Mouse (Mus musculus) T-helper 1 cell (primary cell): Measurements from ENCODE around the gene Kcna10.

ENCODE experiments used
- in situ Hi-C: fragments of 300-600 bp; cut with MboI, MseI; formaldehyde crosslinking; loops from one replicate; pipeline ENCODE4 v1.15.1; 2025; ENCODE audit warnings: high pct_unique_total_duplicates

The Kcna10 gene

DNA sequence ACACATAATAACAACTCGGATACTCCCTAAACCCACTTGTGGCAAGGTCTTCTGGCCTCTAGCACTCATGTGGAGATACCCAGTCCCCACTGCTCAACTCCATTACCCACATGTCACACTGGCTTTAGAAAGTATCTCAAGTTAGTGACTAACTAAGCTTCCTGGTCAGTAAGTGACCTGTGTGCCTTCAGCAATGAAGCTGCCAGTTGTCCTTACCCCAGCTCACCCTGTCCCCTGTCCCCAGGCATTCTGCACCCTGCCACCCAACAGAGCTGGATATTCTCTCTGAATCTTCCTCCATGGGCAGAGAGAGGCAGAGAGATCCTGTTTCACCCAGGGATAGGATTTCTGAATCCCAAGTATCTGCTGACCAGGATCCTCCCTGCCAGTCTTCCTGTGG lies at the start of gene Kcna10:
Gene Kcna10, plus strand, starts transcription at position 301 of the 400 bp plus-strand sequence.
- in situ Hi-C loops = no loop called here

DNA sequence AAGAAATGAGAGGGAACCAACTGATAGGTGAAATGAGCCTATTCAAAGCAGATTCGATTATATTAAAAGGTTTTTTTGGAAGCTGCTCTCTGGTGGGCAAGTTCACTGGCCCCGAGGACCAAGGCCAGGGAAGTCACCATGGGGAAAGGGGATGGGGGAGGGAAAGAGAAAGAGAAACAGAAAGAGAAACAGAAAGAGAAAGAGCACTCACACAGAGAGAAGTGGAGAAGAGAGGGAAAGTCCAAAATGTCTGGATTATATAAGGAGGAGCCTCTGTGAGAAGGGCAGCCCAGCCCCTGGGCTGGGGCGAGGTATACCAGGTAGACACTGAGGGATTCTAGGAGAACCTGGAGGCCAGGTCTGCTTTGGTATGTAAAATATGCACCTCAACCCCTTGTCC lies 48.4 kb upstream of the Kcna10 start:
- in situ Hi-C loops = no loop called here

GRCm38 (mm10) chr3:107147126-107147525 lies 35.7 kb upstream of the Kcna10 start:
- in situ Hi-C loops = no loop called here

DNA sequence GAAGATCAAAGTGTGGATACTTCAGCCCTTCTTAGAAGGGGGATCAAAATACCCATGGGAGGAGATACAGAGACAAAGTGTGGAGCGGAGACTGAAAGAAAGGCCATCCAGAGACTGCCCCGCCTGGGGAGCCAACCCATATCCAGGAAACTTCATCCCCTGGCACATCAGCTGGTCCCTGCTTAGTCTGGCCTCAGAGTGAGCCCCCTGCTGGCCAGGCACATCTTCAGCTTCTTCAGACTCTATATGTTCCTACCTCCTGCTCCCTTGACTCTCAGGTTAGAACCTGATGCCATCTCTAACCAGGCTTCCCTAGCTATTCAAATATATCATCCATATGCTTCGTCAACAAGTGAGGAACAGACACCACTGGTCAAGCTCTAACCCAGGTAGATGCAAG lies 33.9 kb upstream of the Kcna10 start:
- in situ Hi-C loops = no loop called here

DNA sequence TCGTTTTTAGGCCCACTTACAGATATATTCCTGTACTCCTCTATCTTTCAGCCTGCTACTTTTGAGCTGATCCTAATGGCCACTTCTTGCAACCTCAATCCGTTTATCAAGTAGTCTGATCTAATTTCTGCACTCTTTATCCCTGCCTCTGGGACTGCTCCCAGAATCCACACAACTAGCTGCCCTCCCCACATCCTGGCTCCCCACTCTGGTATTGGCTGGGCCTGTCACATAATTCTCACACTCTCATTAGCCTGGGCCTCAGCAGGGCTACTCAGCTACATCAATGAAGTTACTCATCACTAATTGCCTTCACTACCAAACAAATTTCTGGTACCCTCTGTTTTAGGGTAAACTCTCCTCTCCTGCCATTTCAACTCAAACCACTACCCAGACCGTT lies 32.4 kb upstream of the Kcna10 start:
- in situ Hi-C loops = loop anchor here (5.0 kb wide), 2 partner anchors 38 to 213 kb away; no protein-coding TSS in a partner anchor

DNA sequence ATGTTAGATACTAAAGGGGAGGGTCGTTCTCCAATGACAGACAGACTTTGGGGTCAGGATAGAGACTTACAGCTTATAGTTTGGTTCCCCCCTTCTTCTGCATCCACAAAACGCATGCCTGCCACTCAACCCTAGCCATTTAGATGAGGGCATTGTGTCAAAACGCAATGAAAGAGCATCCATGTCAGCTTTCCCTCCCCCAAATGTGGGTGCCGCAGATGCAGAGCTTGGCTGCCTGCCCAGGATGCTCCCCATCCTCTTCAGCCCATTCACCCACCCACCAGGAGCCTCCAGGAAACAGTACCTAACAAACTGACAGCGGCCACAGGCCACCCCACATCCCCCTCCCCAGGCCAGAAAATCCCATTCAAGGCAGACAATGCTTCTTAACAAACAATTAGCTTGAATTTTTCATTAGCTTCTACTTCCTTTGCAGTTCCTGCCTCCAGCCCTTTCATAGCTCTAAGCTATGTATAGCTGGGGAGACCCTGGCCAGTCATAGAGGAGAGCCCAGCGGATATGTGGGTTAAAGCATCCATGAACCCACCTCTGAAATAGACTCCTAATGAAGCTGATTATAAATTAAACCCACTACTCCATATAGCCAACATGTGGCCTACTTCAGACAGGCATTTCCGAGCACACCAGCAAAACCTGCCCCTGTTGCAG lies 31.9 kb upstream of the Kcna10 start:
- in situ Hi-C loops = loop anchor here (5.0 kb wide), 2 partner anchors 39 to 214 kb away; no protein-coding TSS in a partner anchor

- in situ Hi-C loops = loop anchor here (5.0 kb wide), 2 partner anchors 42 to 217 kb away; no protein-coding TSS in a partner anchor
These were observed 28.8 kb upstream of the Kcna10 start for GRCm38 (mm10) chr3:107153772-107154655.

GRCm38 (mm10) chr3:107158856-107159255 lies 24.0 kb upstream of the Kcna10 start:
- in situ Hi-C loops = no loop called here

DNA sequence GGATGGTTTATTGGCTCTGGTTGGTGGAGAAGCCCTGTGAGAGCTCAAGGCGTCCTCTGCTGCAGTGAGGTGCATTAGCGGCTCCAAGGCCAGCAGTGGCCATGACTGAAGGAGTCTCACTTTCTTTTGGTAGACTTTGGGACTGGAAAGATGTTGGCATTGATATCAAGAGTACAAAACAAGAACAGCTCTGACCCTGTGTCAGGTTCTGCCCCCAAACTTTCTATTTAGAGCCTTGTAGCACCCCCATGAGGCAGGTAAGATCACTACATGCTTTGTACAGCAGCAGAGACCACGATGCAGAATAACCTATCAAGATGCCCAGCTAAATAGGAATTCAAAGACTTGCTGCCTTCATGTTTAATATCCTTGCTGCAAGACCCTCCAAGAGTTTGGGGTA lies 23.4 kb upstream of the Kcna10 start:
- in situ Hi-C loops = no loop called here

GRCm38 (mm10) chr3:107159859-107160324 lies 23.0 kb upstream of the Kcna10 start:
- in situ Hi-C loops = no loop called here

GRCm38 (mm10) chr3:107162741-107163140 lies 20.1 kb upstream of the Kcna10 start:
- in situ Hi-C loops = no loop called here

DNA sequence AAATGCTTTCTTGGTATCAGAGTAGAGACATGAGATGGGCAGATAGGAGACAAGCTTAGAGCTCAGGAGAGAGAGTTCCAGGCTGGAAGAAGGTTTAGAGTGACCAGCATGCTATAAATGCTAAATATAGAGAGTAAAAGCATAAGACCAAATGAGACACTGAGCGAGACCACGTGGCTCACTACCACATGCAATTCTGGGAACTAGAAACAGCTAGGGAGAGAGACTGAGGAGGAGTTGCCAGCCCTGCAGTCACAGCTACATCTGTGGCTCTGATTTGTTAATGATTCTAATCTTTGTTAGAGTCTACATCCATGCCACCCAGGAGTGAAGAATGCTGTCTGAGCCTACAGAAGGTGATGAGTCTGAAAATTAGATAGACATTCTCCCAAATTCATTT lies 13.3 kb upstream of the Kcna10 start:
- in situ Hi-C loops = no loop called here

DNA sequence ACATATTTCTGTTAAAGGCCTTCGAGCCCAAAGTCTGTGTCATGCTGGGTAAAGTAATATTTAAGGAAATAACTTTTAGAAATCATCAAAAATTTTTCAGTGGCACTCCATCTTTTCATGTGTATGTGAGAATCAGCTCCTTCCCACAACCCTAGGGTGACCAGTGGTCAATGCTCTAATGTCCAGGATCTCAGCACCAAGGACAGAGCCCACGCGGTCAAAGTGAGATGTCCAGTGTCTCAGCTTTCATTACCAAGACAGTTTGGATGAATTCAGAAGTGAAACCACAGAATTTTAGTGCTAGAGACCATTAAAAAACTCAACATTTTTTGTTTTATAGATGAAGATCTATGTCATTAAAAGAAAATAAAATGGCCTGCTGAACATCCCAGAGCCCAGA lies 10.9 kb upstream of the Kcna10 start:
- in situ Hi-C loops = no loop called here

GRCm38 (mm10) chr3:107172556-107172955 lies 10.3 kb upstream of the Kcna10 start:
- in situ Hi-C loops = no loop called here

- in situ Hi-C loops = no loop called here
These were observed 7.4 kb upstream of the Kcna10 start for GRCm38 (mm10) chr3:107175486-107175885.

DNA sequence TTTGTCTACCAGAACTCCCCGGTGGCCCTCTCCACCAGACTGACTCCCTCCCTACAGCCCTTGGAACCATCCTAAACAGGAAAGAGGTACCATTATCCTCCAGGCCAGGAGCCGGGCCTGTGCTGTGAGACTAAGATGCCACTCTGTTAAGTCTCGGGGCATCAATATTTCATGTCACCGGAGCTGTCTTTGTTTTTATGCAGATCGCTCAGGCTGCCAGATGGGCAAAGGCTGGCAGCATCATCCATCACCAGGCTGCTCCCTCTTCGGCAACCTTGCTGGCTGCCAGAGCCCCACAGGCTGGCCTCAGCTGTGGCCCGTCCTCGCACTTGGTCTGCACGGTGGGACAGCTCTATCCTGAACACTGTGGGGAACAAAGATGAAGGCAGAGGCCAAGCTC lies 6.4 kb upstream of the Kcna10 start:
- in situ Hi-C loops = no loop called here

- in situ Hi-C loops = no loop called here
These were observed 2.0 kb upstream of the Kcna10 start for GRCm38 (mm10) chr3:107180860-107181259.

DNA sequence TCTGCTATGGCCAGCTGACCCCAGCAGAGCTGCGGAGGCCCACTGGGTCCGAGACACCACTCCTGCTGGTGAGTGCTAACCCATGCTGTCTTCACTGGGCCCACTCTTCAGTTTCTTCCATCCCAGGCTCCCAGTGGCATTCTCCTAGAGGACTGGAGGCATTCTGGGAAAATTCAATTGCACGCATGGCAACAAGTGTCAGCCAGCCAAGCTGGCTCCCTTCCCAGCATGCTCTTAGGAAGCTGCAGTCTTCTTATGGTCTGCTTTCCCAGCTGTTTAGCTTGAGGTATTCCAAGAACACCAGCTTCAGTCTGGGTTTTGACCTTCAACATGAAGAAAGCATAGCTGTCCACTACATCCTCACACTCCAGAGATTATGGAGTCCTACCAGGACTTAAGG lies 322 bp downstream of the Kcna10 start:
- in situ Hi-C loops = no loop called here

GRCm38 (mm10) chr3:107185597-107185996 lies 2.7 kb downstream of the Kcna10 start:
- in situ Hi-C loops = no loop called here

DNA sequence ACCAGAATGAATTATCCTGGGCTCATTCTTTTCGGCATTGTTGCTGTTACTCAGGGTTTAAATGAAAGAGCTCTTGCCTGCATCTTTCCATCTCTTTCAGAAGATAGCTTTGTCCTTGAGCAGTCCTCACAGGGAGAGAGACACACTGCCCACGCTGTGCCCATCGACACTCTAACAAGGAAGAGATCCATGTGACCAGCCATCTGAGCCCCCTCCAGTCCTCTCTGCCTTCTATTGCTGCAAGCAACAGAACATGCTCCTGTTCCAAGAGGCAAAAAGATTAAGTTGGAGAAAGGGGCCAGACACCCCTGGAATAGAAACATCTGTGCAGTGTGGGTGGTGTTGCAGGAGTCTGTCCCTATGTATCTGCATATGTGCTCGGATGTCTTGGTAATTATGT lies 4.2 kb downstream of the Kcna10 start:
- in situ Hi-C loops = no loop called here

GRCm38 (mm10) chr3:107188226-107188899 lies 5.5 kb downstream of the Kcna10 start:
- in situ Hi-C loops = no loop called here
